Mouse (Mus musculus) retina, adult 2 months (tissue): Measurements from ENCODE around the gene Cd3g.
A peak's percentile ranks its signal among the peaks of the same experiment; 100 is the strongest.
"Not testable (repeated sequence)": the region's sequence is repeated elsewhere in the genome, so short reads cannot be mapped to it uniquely, and the experiment has no call there.

Source experiments
- DNase-seq: peaks from one replicate; pipeline ENCODE4 v3.0.0-alpha.2; 2012; ENCODE audit warnings: low read depth, low spot score

Gene Cd3g

GRCm38 (mm10) chr9:44986242-44986781, 6.1 kb upstream of the Cd3g start:
- no peak for DNase-seq

- no peak for DNase-seq
Measured at GRCm38 (mm10) chr9:44985721-44986161, 5.5 kb upstream of the Cd3g start.

- no peak for DNase-seq
Measured at GRCm38 (mm10) chr9:44983001-44983400, 2.8 kb upstream of the Cd3g start.

- DNase-seq, result no peak
Measured at GRCm38 (mm10) chr9:44982531-44982930, 2.3 kb upstream of the Cd3g start.

GRCm38 (mm10) chr9:44982081-44982480, 1.9 kb upstream of the Cd3g start:
- DNase-seq, result no peak

GRCm38 (mm10) chr9:44981676-44982075, 1.4 kb upstream of the Cd3g start, which contains the start of gene Cd3d:
Gene Cd3d, plus strand, starts transcription at chr9:44981786.
- DNase-seq, result no peak

GRCm38 (mm10) chr9:44981104-44981503, 873 bp upstream of the Cd3g start:
- DNase-seq, result no peak

- DNase-seq, result no peak
Measured at GRCm38 (mm10) chr9:44979806-44980205, 425 bp downstream of the Cd3g start.

- no peak for DNase-seq
Measured at GRCm38 (mm10) chr9:44977813-44978212, 2.4 kb downstream of the Cd3g start.

GRCm38 (mm10) chr9:44969450-44969849, 10.8 kb downstream of the Cd3g start:
- DNase-seq, result no peak

GRCm38 (mm10) chr9:44967763-44968162, 12.5 kb downstream of the Cd3g start:
- DNase-seq, result not testable (repeated sequence)

GRCm38 (mm10) chr9:44966815-44967242, 13.4 kb downstream of the Cd3g start:
- peak; percentile 43 for DNase-seq

- no peak for DNase-seq
Measured at GRCm38 (mm10) chr9:44965833-44966466, 14.3 kb downstream of the Cd3g start.

- DNase-seq, result peak; percentile 99
Measured at GRCm38 (mm10) chr9:44965126-44965832, 15.0 kb downstream of the Cd3g start, which contains the start of gene Ube4a. Gene Ube4a, minus strand, starts transcription at chr9:44965600.

- no peak for DNase-seq
Measured at GRCm38 (mm10) chr9:44954432-44954831, 25.8 kb downstream of the Cd3g start.

- DNase-seq, result no peak
Measured at GRCm38 (mm10) chr9:44947836-44948235, 32.4 kb downstream of the Cd3g start.

GRCm38 (mm10) chr9:44946185-44946695, 34.0 kb downstream of the Cd3g start:
- DNase-seq, result no peak

GRCm38 (mm10) chr9:44942421-44942820, 37.8 kb downstream of the Cd3g start:
- peak; percentile 78 for DNase-seq

- DNase-seq, result no peak
Measured at GRCm38 (mm10) chr9:44941756-44942155, 38.5 kb downstream of the Cd3g start.

GRCm38 (mm10) chr9:44921543-44921942, 58.7 kb downstream of the Cd3g start:
- no peak for DNase-seq

- DNase-seq, result no peak
Measured at GRCm38 (mm10) chr9:44921123-44921468, 59.1 kb downstream of the Cd3g start.

- DNase-seq, result peak; percentile 87
Measured at GRCm38 (mm10) chr9:44920374-44921122, 59.7 kb downstream of the Cd3g start, which contains the start of gene Atp5l. Gene Atp5l, minus strand, starts transcription at chr9:44920742.
